Mouse (Mus musculus) left cerebral cortex, postnatal 4 days (tissue): ENCODE measurements around the gene Wfdc15a. TPM values are rescaled to one million over a fixed set of nuclear protein-coding genes. Genes with fewer than 3 reads are reported as not detected.

Experiments
- total RNA-seq, 2 experiments: library from RNA; stranded (reverse); gene quantifications; 2 replicates each; pipeline ENCODE4 v1.2.3; 2021

Gene Wfdc15a
- total RNA-seq, 2 experiments from 2014 or later = not detected

Other genes with a start within 250 kb of the Wfdc15a start
- gene Ywhab, start 205.2 kb downstream of the Wfdc15a start, total RNA-seq = 100 to 1,000 TPM; 454 to 464 TPM
- 1 to 10 TPM; 2.4 to 3.1 TPM for gene Pabpc1l, start 174.7 kb downstream of the Wfdc15a start, total RNA-seq
- 10 to 100 TPM; 31.8 to 38.8 TPM for gene Stk4, start 129.8 kb downstream of the Wfdc15a start, total RNA-seq
- gene Tomm34, start 129.0 kb downstream of the Wfdc15a start, total RNA-seq = 10 to 100 TPM; 41.4 to 42.7 TPM
- 1 to 10 TPM; 8.1 to 9.0 TPM for gene Kcns1, start 29.0 kb downstream of the Wfdc15a start, total RNA-seq
- gene Wfdc5, start 17.4 kb downstream of the Wfdc15a start, total RNA-seq = not detected
- gene Wfdc12, start 9.5 kb downstream of the Wfdc15a start, total RNA-seq = not detected
- gene Wfdc15b, start 21.5 kb upstream of the Wfdc15a start, total RNA-seq = not detected
- gene Svs2, start 38.3 kb upstream of the Wfdc15a start, total RNA-seq = not detected
- gene Svs3b, start 56.5 kb upstream of the Wfdc15a start, total RNA-seq = not detected
- gene Svs4, start 78.3 kb upstream of the Wfdc15a start, total RNA-seq = not detected
- gene Svs3a, start 89.1 kb upstream of the Wfdc15a start, total RNA-seq = not detected
- not detected for gene Svs6, start 116.6 kb upstream of the Wfdc15a start, total RNA-seq
- not detected for gene Svs5, start 132.6 kb upstream of the Wfdc15a start, total RNA-seq
- gene Slpi, start 189.0 kb upstream of the Wfdc15a start, total RNA-seq = under 1 TPM in 1 of 2 experiments, not detected in 1; 0.94 TPM
- gene Rbpjl, start 203.0 kb upstream of the Wfdc15a start, total RNA-seq = under 1 TPM; 0.24 to 0.40 TPM
- gene Matn4, start 205.0 kb upstream of the Wfdc15a start, total RNA-seq = 1 to 10 TPM; 9.6 to 9.8 TPM
- 10 to 100 TPM in 1 of 2 experiments, 1 to 10 TPM in 1; 9.6 to 12.6 TPM for gene Sdc4, start 243.8 kb upstream of the Wfdc15a start, total RNA-seq